Mouse (Mus musculus) embryonic facial prominence, embryonic 11.5 days (tissue): Measurements from ENCODE around the gene Dtnb. TPM values are rescaled to one million over a fixed set of nuclear protein-coding genes. Genes with fewer than 3 reads are reported as not detected.
A peak's percentile ranks its signal among the peaks of the same experiment; 100 is the strongest.

Experiments
- ATAC-seq: fragments of 200-750 bp; cut with Nextera tagmentation; replicated peaks from 2 replicates; pipeline ENCODE4 v1.8.0; 2017; ENCODE audit warnings: low read depth; ENCODE audit not compliant: insufficient number of reproducible peaks, low FRiP score, low TSS enrichment
- DNase-seq: peaks from one replicate; pipeline ENCODE4 v3.0.0-alpha.2; 2015; ENCODE audit warnings: low spot score
- H3K27ac ChIP-seq: fragments of 300-500 bp; sonication (generic); replicated peaks from 2 replicates; pipeline ENCODE4 v1.5.1; 2014; ENCODE audit warnings: mild to moderate bottlenecking, low read depth, low read length, control low read depth
- H3K27me3 ChIP-seq: fragments of 300-500 bp; sonication (generic); 2 replicates; pipeline ENCODE4 v1.6.1; 2014; ENCODE audit warnings: mild to moderate bottlenecking, low read length, moderate library complexity, mixed read lengths; ENCODE audit not compliant: control insufficient read depth, insufficient read depth
- H3K36me3 ChIP-seq: fragments of 300-500 bp; sonication (generic); replicated peaks from 2 replicates; pipeline ENCODE4 v1.6.1; 2014; ENCODE audit warnings: low read depth, mild to moderate bottlenecking, low read length, moderate library complexity, mixed read lengths; ENCODE audit not compliant: control insufficient read depth, insufficient read depth
- H3K4me1 ChIP-seq: fragments of 300-500 bp; sonication (generic); 2 replicates; pipeline ENCODE4 v1.6.1; 2014; ENCODE audit warnings: low read length, mixed read lengths; ENCODE audit not compliant: control insufficient read depth, insufficient read depth
- H3K4me2 ChIP-seq: fragments of 300-500 bp; sonication (generic); 2 replicates; pipeline ENCODE4 v1.6.1; 2014; ENCODE audit warnings: low read depth, mild to moderate bottlenecking, control low read depth, low read length, moderate library complexity
- H3K4me3 ChIP-seq: fragments of 300-500 bp; sonication (generic); 2 replicates; pipeline ENCODE4 v1.5.1; 2014; ENCODE audit warnings: low read depth, low read length, control low read depth
- H3K9ac ChIP-seq: fragments of 300-500 bp; sonication (generic); replicated peaks from 2 replicates; pipeline ENCODE4 v1.6.1; 2014; ENCODE audit warnings: mild to moderate bottlenecking, control low read depth, low read length
- H3K9me3 ChIP-seq: fragments of 300-500 bp; sonication (generic); replicated peaks from 2 replicates; pipeline ENCODE4 v1.6.1; 2016; ENCODE audit warnings: mild to moderate bottlenecking, low read length, inconsistent platforms, mixed read lengths; ENCODE audit not compliant: control insufficient read depth
- WGBS: fragments of 180-500 bp; shearing (Covaris S2); extraction: QIAGEN DNeasy Blood & Tissue Kit; methylation state at CpG from one replicate; pipeline ENCODE4 v1.1.7; 2014; 5-methylcytosine and 5-hydroxymethylcytosine counted together
- polyA plus RNA-seq: library from polyadenylated mRNA; unstranded; fragments of >200 nt; fragmentation: Nextera tagmentation; extraction: Ambion mirVana; gene quantifications from 2 replicates; pipeline ENCODE4 v1.2.1, GENCODE M21; 2014

Gene Dtnb
- polyA plus RNA-seq, 1 experiment from 2014 or later = 40.4 TPM

GRCm38 (mm10) chr12:3799551-3799950 is 227.4 kb downstream of the Dtnb start:
- Histone ChIP-seq H3K9me3 (no peaks in the 10 kb centered on the region), H3K36me3 (no peaks in the 10 kb centered on the region), H3K4me2 (no peak overlapping the region), H3K4me3 (no peak overlapping the region), H3K4me1 (no peaks in the 10 kb centered on the region), H3K27me3 (no peaks in the 10 kb centered on the region), H3K27ac (no peak overlapping the region), H3K9ac (no peak overlapping the region)
- DNase-seq = no peak
- 93% methylated on average over 1 of the region's 1 CpGs for WGBS
- ATAC-seq = no peak

GRCm38 (mm10) chr12:3805852-3806251 is 233.7 kb downstream of the Dtnb start, which contains the start of gene Dnmt3a:
Gene Dnmt3a, plus strand, starts transcription at chr12:3806007.
- Histone ChIP-seq H3K4me1 (peaks cover 16% of the 10 kb centered on the region), H3K27me3 (peaks cover 3% of the 10 kb centered on the region; the same call in 1 of the 2 replicates), H3K27ac (peak within 1 kb of the TSS; percentile 85), H3K36me3 (no peaks in the 10 kb centered on the region), H3K9me3 (no peaks in the 10 kb centered on the region), H3K9ac (peak within 1 kb of the TSS; percentile 94), H3K4me3 (peak within 1 kb of the TSS; percentile 91), H3K4me2 (peak within 1 kb of the TSS; percentile 87)
- ATAC-seq (peak; percentile 2), DNase-seq (no peak)
- 24% methylated on average over 4 of the region's 4 CpGs for WGBS

- H3K4me1 ChIP-seq = peaks cover 16% of the 10 kb centered on the region
- peak overlapping the region; percentile 91 for H3K4me3 ChIP-seq
- H3K9ac ChIP-seq = peak overlapping the region; percentile 94
- H3K27ac ChIP-seq = peak overlapping the region; percentile 85
- H3K36me3 ChIP-seq = no peaks in the 10 kb centered on the region
- no peaks in the 10 kb centered on the region for H3K9me3 ChIP-seq
- ATAC-seq (peak; percentile 89), DNase-seq (peak; percentile 84)
- WGBS = 0% methylated on average over 25 of the region's 41 CpGs
- peaks cover 3% of the 10 kb centered on the region; the same call in 1 of the 2 replicates for H3K27me3 ChIP-seq
- peak overlapping the region; percentile 87 for H3K4me2 ChIP-seq
Observed at GRCm38 (mm10) chr12:3806271-3806684, 234.1 kb downstream of the Dtnb start.

DNA sequence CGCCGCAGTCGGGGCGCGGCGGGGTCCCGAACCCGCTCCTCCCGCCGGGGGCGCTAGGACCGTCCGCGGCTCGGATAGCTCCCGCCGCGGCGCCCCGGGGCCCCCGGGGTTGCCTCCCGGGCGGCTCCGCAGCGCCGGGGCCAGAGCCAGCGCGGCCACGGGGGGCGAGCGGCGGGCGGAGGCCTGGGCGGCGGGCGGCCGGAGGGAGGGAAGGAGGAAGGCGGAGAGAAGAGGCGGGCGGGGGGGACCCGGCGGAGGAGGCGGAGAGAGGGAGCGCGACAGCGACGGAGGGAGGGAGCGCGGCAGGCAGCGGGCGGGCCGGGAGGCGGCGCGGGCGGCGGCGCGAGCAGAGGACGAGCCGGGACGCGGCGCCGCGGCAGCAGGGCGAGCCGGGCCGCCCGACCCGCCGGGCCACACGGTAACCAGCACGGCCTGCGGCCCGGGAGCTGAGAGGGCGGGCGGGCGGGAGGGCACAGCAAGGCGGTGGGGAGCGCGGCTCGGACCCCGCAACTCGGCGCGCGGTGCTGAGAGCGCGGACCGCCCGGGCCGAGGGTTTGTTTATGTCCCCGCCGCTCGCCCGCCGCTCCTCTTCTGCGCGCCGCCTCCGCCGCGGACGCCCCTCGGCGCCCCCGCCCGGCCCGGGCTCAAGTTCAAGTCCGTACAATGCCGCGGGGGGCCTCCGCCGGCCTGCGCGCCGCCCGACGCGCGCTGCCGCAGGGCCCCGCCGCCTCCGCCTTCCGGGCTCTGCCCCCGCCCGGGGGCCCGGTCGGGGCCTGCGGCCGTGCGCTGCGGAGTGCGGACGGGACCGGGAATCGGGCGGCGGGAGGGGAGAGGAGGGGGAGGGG is 234.7 kb downstream of the Dtnb start:
- peak overlapping the region; percentile 85 for H3K27ac ChIP-seq
- H3K9me3 ChIP-seq = no peaks in the 10 kb centered on the region
- peak; percentile 64 for DNase-seq
- peak; percentile 5 for ATAC-seq
- peaks cover 19% of the 10 kb centered on the region for H3K4me1 ChIP-seq
- H3K9ac ChIP-seq = peak overlapping the region; percentile 94
- no peaks in the 10 kb centered on the region for H3K36me3 ChIP-seq
- H3K4me3 ChIP-seq = peak overlapping the region; percentile 91
- peak overlapping the region; percentile 87 for H3K4me2 ChIP-seq
- WGBS = 0% methylated on average over 25 of the region's 141 CpGs
- H3K27me3 ChIP-seq = peaks cover 3% of the 10 kb centered on the region; the same call in 1 of the 2 replicates

GRCm38 (mm10) chr12:3807548-3808395 is 235.6 kb downstream of the Dtnb start:
- H3K27me3 ChIP-seq = peaks cover 3% of the 10 kb centered on the region; the same call in 1 of the 2 replicates
- WGBS = under 1% methylated on average over 51 of the region's 105 CpGs

DNA sequence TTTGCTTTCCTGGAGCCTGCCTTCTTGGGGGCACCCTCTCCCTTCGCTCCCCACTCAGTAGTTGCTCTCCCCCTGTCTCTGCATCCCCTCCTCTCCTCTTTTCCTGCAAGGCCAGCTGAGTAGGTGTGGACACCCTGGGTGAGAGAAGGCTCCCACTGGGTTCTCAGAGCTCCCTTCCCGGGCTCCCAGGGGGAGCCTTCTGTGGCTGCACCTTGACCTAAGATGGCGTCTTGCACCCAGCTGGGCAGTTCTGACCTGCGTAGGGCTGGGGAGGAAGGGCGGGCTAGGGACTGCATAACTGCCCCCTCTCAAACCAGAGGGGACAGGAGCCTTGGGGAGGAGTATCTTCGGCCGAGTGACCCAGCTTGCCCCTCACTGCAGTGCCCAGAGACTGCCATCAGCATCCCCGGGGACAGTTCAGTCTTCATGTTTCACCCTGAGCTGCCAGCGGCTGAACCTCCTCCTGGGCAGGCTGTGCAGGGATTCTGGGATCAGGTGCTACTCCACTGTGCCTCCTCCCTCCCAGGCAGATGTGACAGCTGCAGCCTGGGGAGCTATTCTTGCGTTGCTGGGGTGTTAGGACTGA is 236.3 kb downstream of the Dtnb start:
- Histone ChIP-seq H3K27ac (peak overlapping the region; percentile 85; the same call in 1 of the 2 replicates), H3K36me3 (no peaks in the 10 kb centered on the region), H3K9ac (peak overlapping the region; percentile 94), H3K4me3 (peak overlapping the region; percentile 91), H3K4me1 (peaks cover 19% of the 10 kb centered on the region), H3K27me3 (peaks cover 3% of the 10 kb centered on the region; the same call in 1 of the 2 replicates), H3K9me3 (no peaks in the 10 kb centered on the region), H3K4me2 (peak overlapping the region; percentile 87)
- DNase-seq (no peak), ATAC-seq (no peak)
- WGBS = 5% methylated on average over 10 of the region's 10 CpGs

More at GRCm38 (mm10) chr12:3807548-3808395, 235.6 kb downstream of the Dtnb start:
- H3K4me3 ChIP-seq = peak overlapping the region; percentile 91
- DNase-seq (peak; percentile 50), ATAC-seq (peak; percentile 63)
- H3K27ac ChIP-seq = peak overlapping the region; percentile 85
- H3K4me2 ChIP-seq = peak overlapping the region; percentile 87
- no peaks in the 10 kb centered on the region for H3K36me3 ChIP-seq
- H3K4me1 ChIP-seq = peaks cover 19% of the 10 kb centered on the region
- no peaks in the 10 kb centered on the region for H3K9me3 ChIP-seq
- peak overlapping the region; percentile 94 for H3K9ac ChIP-seq

GRCm38 (mm10) chr12:3809520-3810180 is 237.5 kb downstream of the Dtnb start:
- ATAC-seq (no peak), DNase-seq (no peak)
- H3K4me3 ChIP-seq = no peak overlapping the region
- H3K27me3 ChIP-seq = peaks cover 3% of the 10 kb centered on the region; the same call in 1 of the 2 replicates
- no peak overlapping the region for H3K9ac ChIP-seq
- H3K4me1 ChIP-seq = peaks cover 19% of the 10 kb centered on the region
- no peak overlapping the region for H3K4me2 ChIP-seq
- no peaks in the 10 kb centered on the region for H3K9me3 ChIP-seq
- no peaks in the 10 kb centered on the region for H3K36me3 ChIP-seq
- H3K27ac ChIP-seq = no peak overlapping the region
- WGBS = 80% methylated on average over 7 of the region's 7 CpGs
